Mouse (Mus musculus) gastrocnemius, postnatal 36 days (tissue): Measurements from ENCODE around the gene Defb20. TPM values are rescaled to one million over a fixed set of nuclear protein-coding genes. Genes with fewer than 3 reads are reported as not detected.
"Not testable (repeated sequence)": the region's sequence is repeated elsewhere in the genome, so short reads cannot be mapped to it uniquely, and the experiment has no call there.

Experiments
- DNase-seq, 2 experiments: peaks; one replicate each; pipeline ENCODE4 v3.0.0; 2022
- intact Hi-C: fragments of 180-260 bp; cut with DNase I; formaldehyde crosslinking; loops from one replicate; pipeline ENCODE4 v1.15.1; 2025
- long read RNA-seq, 2 experiments: library from polyadenylated mRNA; stranded (forward); transcript quantifications; one replicate each; pipeline ENCODE4 v2.0.0; 2021
- total RNA-seq, 2 experiments: library from RNA; stranded (reverse); gene quantifications; 2 replicates each; pipeline ENCODE4 v1.2.3; 2021

Gene Defb20
- not detected for total RNA-seq
- long read RNA-seq, experiment 1, result 0 reads
- long read RNA-seq, experiment 2, result 0 reads

GRCm38 (mm10) chr2:152476763-152477162 lies at the start of gene Defb20:
TSS of gene Defb20 (plus strand) at chr2:152477063.
- DNase-seq, result no peak
- intact Hi-C loops, result loop anchor here (5.0 kb wide), 1 partner anchor 66 kb away; the partner anchor contains the start of gene Defb29

GRCm38 (mm10) chr2:152427493-152427892 lies 49.4 kb upstream of the Defb20 start:
- intact Hi-C loops, result no loop called here
- no peak for DNase-seq

- DNase-seq, intact Hi-C loops: not testable (repeated sequence)
Observed at GRCm38 (mm10) chr2:152428481-152428880, 48.4 kb upstream of the Defb20 start.

GRCm38 (mm10) chr2:152436405-152436901 lies 40.4 kb upstream of the Defb20 start:
- no peak for DNase-seq
- intact Hi-C loops, result no loop called here

- intact Hi-C loops, result loop anchor here (1.0 kb wide), 1 partner anchor 45 kb away; no protein-coding TSS in a partner anchor
- DNase-seq, result peak; percentile 69 to 73
Observed at GRCm38 (mm10) chr2:152436983-152437860, 39.6 kb upstream of the Defb20 start.

- intact Hi-C loops, result no loop called here
- no peak for DNase-seq
Observed at GRCm38 (mm10) chr2:152438963-152439362, 37.9 kb upstream of the Defb20 start.

- intact Hi-C loops, result no loop called here
- no peak for DNase-seq
Observed at GRCm38 (mm10) chr2:152439833-152440232, 37.0 kb upstream of the Defb20 start.

- DNase-seq, result no peak
- intact Hi-C loops, result no loop called here
Observed at GRCm38 (mm10) chr2:152442322-152442721, 34.5 kb upstream of the Defb20 start.

GRCm38 (mm10) chr2:152443281-152443680 lies 33.6 kb upstream of the Defb20 start:
- DNase-seq, result no peak
- intact Hi-C loops, result no loop called here

GRCm38 (mm10) chr2:152446642-152447041 lies 30.2 kb upstream of the Defb20 start:
- intact Hi-C loops, result no loop called here
- DNase-seq, result no peak

GRCm38 (mm10) chr2:152447461-152447860 lies 29.4 kb upstream of the Defb20 start:
- intact Hi-C loops, result no loop called here
- no peak for DNase-seq

GRCm38 (mm10) chr2:152450241-152450640 lies 26.6 kb upstream of the Defb20 start:
- DNase-seq, result peak in 1 of 2 experiments; percentile 17
- intact Hi-C loops, result loop anchor here (2.0 kb wide), 1 partner anchor 95 kb away; no protein-coding TSS in a partner anchor

- DNase-seq, result no peak
- intact Hi-C loops, result no loop called here
Observed at GRCm38 (mm10) chr2:152452101-152452781, 24.6 kb upstream of the Defb20 start.

- intact Hi-C loops, result no loop called here
- no peak for DNase-seq
Observed at GRCm38 (mm10) chr2:152459241-152459640, 17.6 kb upstream of the Defb20 start.

- DNase-seq, result no peak
- intact Hi-C loops, result no loop called here
Observed at GRCm38 (mm10) chr2:152464570-152465150, 12.2 kb upstream of the Defb20 start, which contains the start of gene Defb23. TSS of gene Defb23 (minus strand) at chr2:152464620.

GRCm38 (mm10) chr2:152470973-152471372 lies 5.9 kb upstream of the Defb20 start:
- no peak for DNase-seq

GRCm38 (mm10) chr2:152472434-152472833 lies 4.4 kb upstream of the Defb20 start:
- no peak for DNase-seq
- intact Hi-C loops, result no loop called here

More at GRCm38 (mm10) chr2:152470973-152471372, 5.9 kb upstream of the Defb20 start:
- intact Hi-C loops, result no loop called here

- DNase-seq, result no peak
- intact Hi-C loops, result no loop called here
Observed at GRCm38 (mm10) chr2:152480881-152481280, 4.0 kb downstream of the Defb20 start.

- intact Hi-C loops, result no loop called here
- DNase-seq, result no peak
Observed at GRCm38 (mm10) chr2:152481726-152482125, 4.9 kb downstream of the Defb20 start.

- DNase-seq, result no peak
- intact Hi-C loops, result no loop called here
Observed at GRCm38 (mm10) chr2:152487024-152487423, 10.2 kb downstream of the Defb20 start.

GRCm38 (mm10) chr2:152490038-152490437 lies 13.2 kb downstream of the Defb20 start, which contains the start of gene Defb22:
TSS of gene Defb22 (minus strand) at chr2:152490138.
- intact Hi-C loops, result no loop called here
- DNase-seq, result no peak
